Mouse (Mus musculus): ENCODE results near the gene Vmn2r48.
"Not testable (repeated sequence)": the region's sequence is repeated elsewhere in the genome, so short reads cannot be mapped to it uniquely, and the experiment has no call there.

Vmn2r48 gene

DNA sequence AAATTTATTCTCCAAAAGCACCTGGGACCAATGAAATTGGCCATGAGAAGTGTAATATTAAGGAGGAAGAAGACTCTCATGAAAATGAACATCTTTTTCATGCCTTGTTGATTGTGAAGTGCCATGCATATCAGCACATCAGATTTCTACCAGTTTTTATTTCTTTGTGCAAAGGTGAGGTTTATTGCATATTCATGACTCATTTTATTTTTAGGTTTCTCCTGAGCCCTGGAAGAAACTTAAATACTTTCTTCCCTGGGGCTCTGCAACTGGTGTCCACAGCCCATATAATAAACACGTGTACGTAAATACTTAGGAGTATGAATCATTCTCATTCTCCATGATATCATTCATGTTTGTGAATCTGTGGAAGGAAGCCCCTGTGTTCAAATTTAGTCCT is at the start of gene Vmn2r48:
TSS of gene Vmn2r48 (minus strand) at position 101 of the 400 bp plus-strand sequence.
- DNase-seq (ENCODE audit: low spot score) = not testable (repeated sequence)

DNA sequence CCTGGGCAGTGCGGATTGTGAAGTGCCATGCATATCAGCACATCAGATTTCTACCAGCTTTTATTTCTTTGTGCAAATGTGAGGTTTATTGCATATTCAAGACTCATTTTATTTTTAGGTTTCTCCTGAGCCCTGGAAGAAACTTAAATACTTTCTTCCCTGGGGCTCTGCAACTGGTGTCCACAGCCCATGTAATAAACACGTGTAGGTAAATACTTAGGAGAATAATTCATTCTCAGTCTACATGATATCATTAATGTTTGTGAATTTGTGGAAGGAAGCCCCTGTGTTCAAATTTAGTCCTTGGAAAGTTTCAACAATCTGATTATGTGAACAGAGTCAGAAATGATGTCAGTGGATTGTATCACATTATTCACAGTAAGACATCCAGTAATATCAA is 38.8 kb upstream of the Vmn2r48 start, which contains the start of gene Vmn2r49:
TSS of gene Vmn2r49 (minus strand) at position 101 of the 400 bp plus-strand sequence.
- not testable (repeated sequence) for DNase-seq (ENCODE audit: low spot score)

Measured in MN1 (cell line).